Mouse (Mus musculus) myocyte (in vitro differentiated cells): Measurements from ENCODE around the gene Tescl.

Experiments
- E2F4 ChIP-seq: IDR thresholded peaks from one replicate; pipeline ENCODE4 v1.6.1; 2011; ENCODE audit warnings: mild to moderate bottlenecking, control low read depth, moderate library complexity; ENCODE audit not compliant: insufficient read depth
- TCF12 ChIP-seq: IDR thresholded peaks from one replicate; pipeline ENCODE4 v1.6.1; 2011; ENCODE audit warnings: mild to moderate bottlenecking, control low read depth; ENCODE audit not compliant: poor library complexity, insufficient read depth, severe bottlenecking

GRCm38 (mm10) chr7:24286916-24287315 lies 46.8 kb downstream of the Tescl start:
- TF ChIP-seq E2F4 (no peak), TCF12 (no peak)
